Mouse (Mus musculus): ENCODE measurements around the gene Cstad. TPM values are rescaled to one million over a fixed set of nuclear protein-coding genes. Genes with fewer than 3 reads are reported as not detected.
A peak's percentile ranks its signal among the peaks of the same experiment; 100 is the strongest.

Cstad gene
- total and polyA plus RNA-seq, 2 experiments from 2014 or later = 0.55 to 0.64 TPM

GRCm38 (mm10) chr2:30589781-30590180 lies 5.1 kb upstream of the Cstad start:
- no peak for TF ChIP-seq CTCF (IDR thresholded peaks at IDR 0.05)
- ATAC-seq (ENCODE audit: low FRiP score) (no peak), DNase-seq (ENCODE audit: low spot score) (no peak)
- peaks cover 13% of the 10 kb centered on the region for H3K4me1 ChIP-seq (ENCODE audit: insufficient read depth, low read length)
- no peak overlapping the region for H3K4me2 ChIP-seq (ENCODE audit: low read depth, low read length, poor library complexity, severe bottlenecking)
- H3K27me3 ChIP-seq (ENCODE audit: insufficient read depth, low read length) = no peaks in the 10 kb centered on the region
- no peak overlapping the region for H3K27ac ChIP-seq (ENCODE audit: low read depth, low read length)
- H3K9ac ChIP-seq (replicated peaks; ENCODE audit: low read length, poor library complexity, severe bottlenecking) = no peak overlapping the region
- H3K9me3 ChIP-seq (ENCODE audit: low read length) = no peaks in the 10 kb centered on the region
- 82% methylated on average over 4 of the region's 4 CpGs for WGBS
- H3K36me3 ChIP-seq (ENCODE audit: insufficient read depth, low read length) = no peaks in the 10 kb centered on the region
- H3K4me3 ChIP-seq (ENCODE audit: low read depth, low read length) = no peak overlapping the region

GRCm38 (mm10) chr2:30590909-30591308 lies 3.9 kb upstream of the Cstad start:
- peak overlapping the region; percentile 32 for H3K4me2 ChIP-seq (ENCODE audit: low read depth, low read length, poor library complexity, severe bottlenecking)
- H3K27ac ChIP-seq (ENCODE audit: low read depth, low read length) = 0 out of 2 replicates have a peak overlapping the region, but pooled peaks have one; percentile 4
- no peaks in the 10 kb centered on the region for H3K27me3 ChIP-seq (ENCODE audit: insufficient read depth, low read length)
- peak; percentile 63; the same call in 1 of the 2 replicates for ATAC-seq (ENCODE audit: low FRiP score)
- H3K36me3 ChIP-seq (ENCODE audit: insufficient read depth, low read length) = no peaks in the 10 kb centered on the region
- 0% methylated on average over 3 of the region's 3 CpGs for WGBS
- no peaks in the 10 kb centered on the region for H3K9me3 ChIP-seq (ENCODE audit: low read length)
- 0 out of 2 replicates have a peak overlapping the region, but pooled peaks have one; percentile 40 for H3K9ac ChIP-seq (replicated peaks; ENCODE audit: low read length, poor library complexity, severe bottlenecking)
- peaks cover 17% of the 10 kb centered on the region for H3K4me1 ChIP-seq (ENCODE audit: insufficient read depth, low read length)
- no peak for TF ChIP-seq CTCF (IDR thresholded peaks at IDR 0.05)
- H3K4me3 ChIP-seq (ENCODE audit: low read depth, low read length) = no peak overlapping the region
- DNase-seq (ENCODE audit: low spot score) = peak; percentile 88

- no peak for TF ChIP-seq CTCF (IDR thresholded peaks at IDR 0.05)
- H3K9ac ChIP-seq (replicated peaks; ENCODE audit: low read length, poor library complexity, severe bottlenecking) = 0 out of 2 replicates have a peak overlapping the region, but pooled peaks have one; percentile 4
- WGBS = 85% methylated on average over 6 of the region's 6 CpGs
- no peak overlapping the region for H3K4me3 ChIP-seq (ENCODE audit: low read depth, low read length)
- H3K9me3 ChIP-seq (ENCODE audit: low read length) = no peaks in the 10 kb centered on the region
- H3K27me3 ChIP-seq (ENCODE audit: insufficient read depth, low read length) = no peaks in the 10 kb centered on the region
- H3K36me3 ChIP-seq (ENCODE audit: insufficient read depth, low read length) = no peaks in the 10 kb centered on the region
- peaks cover 17% of the 10 kb centered on the region for H3K4me1 ChIP-seq (ENCODE audit: insufficient read depth, low read length)
- DNase-seq (ENCODE audit: low spot score) (no peak), ATAC-seq (ENCODE audit: low FRiP score) (no peak)
- H3K4me2 ChIP-seq (ENCODE audit: low read depth, low read length, poor library complexity, severe bottlenecking) = no peak overlapping the region
- no peak overlapping the region for H3K27ac ChIP-seq (ENCODE audit: low read depth, low read length)
These were observed 2.4 kb upstream of the Cstad start for GRCm38 (mm10) chr2:30592391-30592790.

GRCm38 (mm10) chr2:30592951-30593350 lies 1.9 kb upstream of the Cstad start:
- 0 out of 2 replicates have a peak overlapping the region, but pooled peaks have one; percentile 98 for H3K27ac ChIP-seq (ENCODE audit: low read depth, low read length)
- no peaks in the 10 kb centered on the region for H3K9me3 ChIP-seq (ENCODE audit: low read length)
- H3K9ac ChIP-seq (replicated peaks; ENCODE audit: low read length, poor library complexity, severe bottlenecking) = 0 out of 2 replicates have a peak overlapping the region, but pooled peaks have one; percentile 4
- H3K4me3 ChIP-seq (ENCODE audit: low read depth, low read length) = no peak overlapping the region
- no peak for TF ChIP-seq CTCF (IDR thresholded peaks at IDR 0.05)
- ATAC-seq (ENCODE audit: low FRiP score) (no peak), DNase-seq (ENCODE audit: low spot score) (no peak)
- no peaks in the 10 kb centered on the region for H3K27me3 ChIP-seq (ENCODE audit: insufficient read depth, low read length)
- peaks cover 17% of the 10 kb centered on the region for H3K4me1 ChIP-seq (ENCODE audit: insufficient read depth, low read length)
- no peak overlapping the region for H3K4me2 ChIP-seq (ENCODE audit: low read depth, low read length, poor library complexity, severe bottlenecking)
- no peaks in the 10 kb centered on the region for H3K36me3 ChIP-seq (ENCODE audit: insufficient read depth, low read length)
- 85% methylated on average over 6 of the region's 6 CpGs for WGBS

GRCm38 (mm10) chr2:30593636-30594310 lies 1.1 kb upstream of the Cstad start:
- no peak overlapping the region for H3K9ac ChIP-seq (replicated peaks; ENCODE audit: low read length, poor library complexity, severe bottlenecking)
- DNase-seq (ENCODE audit: low spot score) (no peak), ATAC-seq (ENCODE audit: low FRiP score) (no peak)
- H3K27ac ChIP-seq (ENCODE audit: low read depth, low read length) = peak overlapping the region; percentile 98
- no peaks in the 10 kb centered on the region for H3K9me3 ChIP-seq (ENCODE audit: low read length)
- H3K36me3 ChIP-seq (ENCODE audit: insufficient read depth, low read length) = no peaks in the 10 kb centered on the region
- WGBS = 77% methylated on average over 13 of the region's 13 CpGs
- H3K4me2 ChIP-seq (ENCODE audit: low read depth, low read length, poor library complexity, severe bottlenecking) = no peak overlapping the region
- H3K4me1 ChIP-seq (ENCODE audit: insufficient read depth, low read length) = peaks cover 17% of the 10 kb centered on the region
- no peak overlapping the region for H3K4me3 ChIP-seq (ENCODE audit: low read depth, low read length)
- H3K27me3 ChIP-seq (ENCODE audit: insufficient read depth, low read length) = no peaks in the 10 kb centered on the region
- TF ChIP-seq CTCF (IDR thresholded peaks at IDR 0.05) = no peak

GRCm38 (mm10) chr2:30595796-30596195 lies 956 bp downstream of the Cstad start:
- Histone ChIP-seq H3K36me3 (ENCODE audit: insufficient read depth, low read length) (no peaks in the 10 kb centered on the region), H3K27ac (ENCODE audit: low read depth, low read length) (peak overlapping the region; percentile 98), H3K27me3 (ENCODE audit: insufficient read depth, low read length) (no peaks in the 10 kb centered on the region), H3K4me1 (ENCODE audit: insufficient read depth, low read length) (peaks cover 17% of the 10 kb centered on the region), H3K9me3 (ENCODE audit: low read length) (no peaks in the 10 kb centered on the region), H3K9ac (replicated peaks; ENCODE audit: low read length, poor library complexity, severe bottlenecking) (no peak overlapping the region; the same call in 1 of the 2 replicates), H3K4me2 (ENCODE audit: low read depth, low read length, poor library complexity, severe bottlenecking) (no peak overlapping the region), H3K4me3 (ENCODE audit: low read depth, low read length) (no peak overlapping the region)
- DNase-seq (ENCODE audit: low spot score) = no peak
- 84% methylated on average over 4 of the region's 4 CpGs for WGBS
- ATAC-seq (ENCODE audit: low FRiP score) = no peak
- TF ChIP-seq CTCF (IDR thresholded peaks at IDR 0.05) = no peak

Measured in midbrain, postnatal 0 days (tissue).